Mouse (Mus musculus): ENCODE data around the gene Ang.

Gene Ang

GRCm38 (mm10) chr14:51090921-51091900 is at the start of gene Ang, which contains the start of gene Rnase4:
TSS of gene Ang (plus strand) at chr14:51091150.
TSS of gene Rnase4 (plus strand) at chr14:51091077.
- no peak for DNase-seq (ENCODE audit: extremely low read depth, low read depth)

GRCm38 (mm10) chr14:51041769-51042168 is 49.2 kb upstream of the Ang start, which contains the start of gene Rnase9:
TSS of gene Rnase9 (minus strand) at chr14:51041869.
- DNase-seq (ENCODE audit: extremely low read depth, low read depth) = no peak

- DNase-seq (ENCODE audit: extremely low read depth, low read depth) = no peak
Observed at GRCm38 (mm10) chr14:51047846-51048245, 43.1 kb upstream of the Ang start.

- DNase-seq (ENCODE audit: extremely low read depth, low read depth) = no peak
Observed at GRCm38 (mm10) chr14:51050063-51050462, 40.9 kb upstream of the Ang start, which contains the start of gene Rnase11. TSS of gene Rnase11 (minus strand) at chr14:51050163.

GRCm38 (mm10) chr14:51051941-51052340 is 39.0 kb upstream of the Ang start:
- no peak for DNase-seq (ENCODE audit: extremely low read depth, low read depth)

GRCm38 (mm10) chr14:51053176-51053575 is 37.8 kb upstream of the Ang start:
- DNase-seq (ENCODE audit: extremely low read depth, low read depth) = no peak

- DNase-seq (ENCODE audit: extremely low read depth, low read depth) = no peak
Observed at GRCm38 (mm10) chr14:51054243-51055237, 36.4 kb upstream of the Ang start.

GRCm38 (mm10) chr14:51057401-51057831 is 33.5 kb upstream of the Ang start, which contains the start of gene Rnase12:
TSS of gene Rnase12 (minus strand) at chr14:51057661.
- peak; percentile 15 for DNase-seq (ENCODE audit: extremely low read depth, low read depth)

GRCm38 (mm10) chr14:51060761-51061160 is 30.2 kb upstream of the Ang start:
- no peak for DNase-seq (ENCODE audit: extremely low read depth, low read depth)

- no peak for DNase-seq (ENCODE audit: extremely low read depth, low read depth)
Observed at GRCm38 (mm10) chr14:51068956-51069355, 22.0 kb upstream of the Ang start.

GRCm38 (mm10) chr14:51069617-51070016 is 21.3 kb upstream of the Ang start:
- DNase-seq (ENCODE audit: extremely low read depth, low read depth) = peak; percentile 65

- DNase-seq (ENCODE audit: extremely low read depth, low read depth) = no peak
Observed at GRCm38 (mm10) chr14:51074335-51074734, 16.6 kb upstream of the Ang start, which contains the start of gene Olfr750. TSS of gene Olfr750 (minus strand) at chr14:51074435.

- DNase-seq (ENCODE audit: extremely low read depth, low read depth) = no peak
Observed at GRCm38 (mm10) chr14:51079180-51079579, 11.8 kb upstream of the Ang start.

GRCm38 (mm10) chr14:51081035-51081434 is 9.9 kb upstream of the Ang start:
- DNase-seq (ENCODE audit: extremely low read depth, low read depth) = no peak

GRCm38 (mm10) chr14:51082599-51083581 is 8.1 kb upstream of the Ang start:
- peak; percentile 74 for DNase-seq (ENCODE audit: extremely low read depth, low read depth)

- DNase-seq (ENCODE audit: extremely low read depth, low read depth) = no peak
Observed at GRCm38 (mm10) chr14:51083805-51084204, 7.1 kb upstream of the Ang start.

GRCm38 (mm10) chr14:51085086-51085485 is 5.9 kb upstream of the Ang start:
- no peak for DNase-seq (ENCODE audit: extremely low read depth, low read depth)

GRCm38 (mm10) chr14:51085911-51086310 is 5.0 kb upstream of the Ang start:
- DNase-seq (ENCODE audit: extremely low read depth, low read depth) = no peak

GRCm38 (mm10) chr14:51087762-51088161 is 3.2 kb upstream of the Ang start:
- no peak for DNase-seq (ENCODE audit: extremely low read depth, low read depth)
